Mouse (Mus musculus) limb, embryonic 14.5 days (tissue): ENCODE measurements around the gene Frmpd1. TPM values are rescaled to one million over a fixed set of nuclear protein-coding genes. Genes with fewer than 3 reads are reported as not detected.

Experiments used
- ATAC-seq: fragments of 200-750 bp; cut with Nextera tagmentation; 2 replicates; pipeline ENCODE4 v1.8.0; 2017; ENCODE audit warnings: low read depth, moderate number of reproducible peaks, moderate TSS enrichment; ENCODE audit not compliant: low FRiP score
- DNase-seq: peaks from one replicate; pipeline ENCODE4 v3.0.0-alpha.2; 2015; ENCODE audit warnings: low spot score
- H3K27ac ChIP-seq: fragments of 300-500 bp; sonication (generic); replicated peaks from 2 replicates; pipeline ENCODE4 v1.5.1; 2014; ENCODE audit warnings: low read depth, mild to moderate bottlenecking, low read length, moderate library complexity, mixed read lengths
- H3K27me3 ChIP-seq: fragments of 300-500 bp; sonication (generic); 2 replicates; pipeline ENCODE4 v1.6.1; 2014; ENCODE audit warnings: low read length, mixed read lengths; ENCODE audit not compliant: control insufficient read depth, insufficient read depth
- H3K36me3 ChIP-seq: fragments of 300-500 bp; sonication (generic); 2 replicates; pipeline ENCODE4 v1.6.1; 2014; ENCODE audit warnings: mild to moderate bottlenecking, low read length, moderate library complexity, mixed read lengths; ENCODE audit not compliant: control insufficient read depth, insufficient read depth
- H3K4me1 ChIP-seq: fragments of 300-500 bp; sonication (generic); 2 replicates; pipeline ENCODE4 v1.6.1; 2014; ENCODE audit warnings: antibody characterized with exemption, low read length, mixed read lengths; ENCODE audit not compliant: control insufficient read depth, insufficient read depth
- H3K4me2 ChIP-seq: fragments of 300-500 bp; sonication (generic); replicated peaks from 2 replicates; pipeline ENCODE4 v1.6.1; 2014; ENCODE audit warnings: low read depth, mild to moderate bottlenecking, low read length, moderate library complexity; ENCODE audit not compliant: severe bottlenecking
- H3K4me3 ChIP-seq: fragments of 300-500 bp; sonication (generic); replicated peaks from 2 replicates; pipeline ENCODE4 v1.5.1; 2014; ENCODE audit warnings: low read length
- H3K9ac ChIP-seq: fragments of 300-500 bp; sonication (generic); 2 replicates; pipeline ENCODE4 v1.6.1; 2014; ENCODE audit warnings: mild to moderate bottlenecking, low read depth, low read length, moderate library complexity; ENCODE audit not compliant: severe bottlenecking
- H3K9me3 ChIP-seq: fragments of 300-500 bp; sonication (generic); 2 replicates; pipeline ENCODE4 v1.6.1; 2016; ENCODE audit warnings: low read length; ENCODE audit not compliant: control insufficient read depth
- POLR2A ChIP-seq: fragments of 200-500 bp; IDR thresholded peaks from 2 replicates; pipeline ENCODE4 v1.8.0; 2012; ENCODE audit warnings: inconsistent platforms, mild to moderate bottlenecking, moderate library complexity, borderline replicate concordance; ENCODE audit not compliant: insufficient read depth, insufficient read length; ENCODE audit errors: extremely low read depth
- WGBS: fragments of 180-500 bp; shearing (Covaris S2); extraction: QIAGEN DNeasy Blood & Tissue Kit; methylation state at CpG from one replicate; pipeline ENCODE4 v1.1.7; 2014; 5-methylcytosine and 5-hydroxymethylcytosine counted together
- polyA plus RNA-seq, 2 experiments: library from polyadenylated mRNA; depleted of rRNA in 1 of 2; stranded (reverse) in 1 of 2; unstranded in 1 of 2; fragments of >200 nt; fragmentation: Nextera tagmentation in 1 of 2; extraction: Ambion mirVana in 1 of 2; gene quantifications; 2 replicates each; pipeline versions ENCODE4 v1.2.1 to v1.2.3; 2012 to 2014

The Frmpd1 gene
- polyA plus RNA-seq, 2 experiments: 5.0 TPM

DNA sequence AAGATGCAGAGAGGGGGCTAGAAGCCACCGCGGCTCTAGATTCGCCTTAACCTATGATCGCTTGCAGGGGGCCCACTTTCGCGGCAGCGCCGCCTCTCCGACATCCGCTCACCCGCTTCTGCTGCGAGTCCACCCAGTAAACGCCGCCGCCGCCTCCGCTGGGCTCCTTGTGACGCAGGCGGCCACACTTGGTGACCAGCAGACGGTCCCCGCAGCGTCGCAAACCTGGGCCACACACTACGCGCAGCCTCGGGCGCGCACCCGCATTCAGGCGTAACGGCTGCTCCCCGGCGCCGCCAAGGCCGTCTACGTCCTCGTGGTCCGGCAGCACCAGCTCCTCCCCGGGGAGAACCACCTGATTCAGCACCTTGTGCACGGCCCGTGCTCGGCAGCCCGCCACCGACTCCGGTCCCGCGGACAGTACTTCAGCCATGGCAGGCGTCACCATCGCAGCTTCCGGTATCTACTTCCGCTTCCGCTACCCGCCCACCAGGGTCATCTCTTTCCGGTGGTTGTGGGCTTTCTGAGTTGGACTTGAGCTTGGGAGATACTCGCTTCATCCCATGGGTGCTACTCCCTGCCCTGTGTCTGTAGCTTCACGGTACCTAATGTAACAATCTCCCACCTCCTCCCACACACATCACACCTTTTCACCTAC is 135.6 kb downstream of the Frmpd1 start:
- ATAC-seq (peak; percentile 90), DNase-seq (peak; percentile 82)
- under 1% methylated on average over 51 of the region's 56 CpGs for WGBS
- Histone ChIP-seq H3K9me3 (no peaks in the 10 kb centered on the region), H3K4me3 (peak overlapping the region; percentile 99), H3K36me3 (peaks cover 30% of the 10 kb centered on the region), H3K4me1 (peaks cover 10% of the 10 kb centered on the region), H3K9ac (peak overlapping the region; percentile 89), H3K27ac (peak overlapping the region; percentile 72), H3K27me3 (no peaks in the 10 kb centered on the region; the same call in 1 of the 2 replicates), H3K4me2 (peak overlapping the region; percentile 67)
- peak; percentile 35; the same call in 1 of the 2 replicates for TF ChIP-seq POLR2A

DNA sequence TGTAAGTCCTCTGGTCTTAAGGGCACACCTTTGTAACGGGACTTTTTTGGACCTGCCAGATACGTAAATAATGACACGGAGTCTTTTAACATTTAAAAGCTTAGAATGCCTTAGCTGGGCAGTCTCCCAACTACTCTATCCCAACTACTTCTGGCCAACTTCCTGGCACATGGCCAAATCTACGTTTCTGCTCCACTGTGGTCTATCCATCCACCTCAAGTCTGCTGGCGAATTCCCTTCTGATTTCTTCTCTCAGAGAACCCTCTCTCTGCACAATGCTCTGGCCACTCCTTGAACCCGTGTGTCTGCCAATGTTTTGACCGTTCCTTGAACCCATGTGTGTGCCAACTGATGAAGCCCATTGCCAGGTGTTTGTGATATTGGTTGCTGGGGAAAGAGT is 146.5 kb downstream of the Frmpd1 start:
- no peaks in the 10 kb centered on the region for H3K36me3 ChIP-seq
- H3K4me3 ChIP-seq: no peak overlapping the region
- no peaks in the 10 kb centered on the region for H3K4me1 ChIP-seq
- WGBS: 61% methylated on average over 7 of the region's 7 CpGs
- no peak overlapping the region for H3K9ac ChIP-seq
- no peak overlapping the region for H3K4me2 ChIP-seq
- no peak overlapping the region for H3K27ac ChIP-seq
- ATAC-seq (no peak), DNase-seq (peak; percentile 10)
- no peak for TF ChIP-seq POLR2A
- H3K27me3 ChIP-seq: no peaks in the 10 kb centered on the region
- no peaks in the 10 kb centered on the region for H3K9me3 ChIP-seq

DNA sequence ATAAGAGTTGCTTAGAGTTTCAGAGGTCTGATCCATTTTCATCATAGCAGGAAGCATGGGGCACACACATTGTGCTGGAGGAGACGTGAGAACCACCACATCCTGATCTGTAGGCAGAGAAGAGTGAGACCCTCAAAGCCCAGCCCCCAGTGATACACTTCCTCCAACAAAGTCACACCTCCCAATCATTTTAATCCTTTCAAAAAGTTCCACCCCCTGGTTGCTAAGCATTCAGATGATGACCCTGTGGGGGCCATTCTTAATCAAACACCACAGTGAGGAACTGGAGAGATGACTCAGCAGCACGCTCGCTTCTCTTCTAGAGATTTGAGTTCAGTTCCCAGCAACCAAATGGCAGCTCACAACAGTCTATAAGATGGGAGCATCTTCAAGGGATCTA is 147.8 kb downstream of the Frmpd1 start:
- H3K9ac ChIP-seq: no peak overlapping the region
- no peaks in the 10 kb centered on the region for H3K4me1 ChIP-seq
- DNase-seq (no peak), ATAC-seq (no peak)
- no peak overlapping the region for H3K27ac ChIP-seq
- WGBS: 71% methylated on average over 3 of the region's 3 CpGs
- no peak for TF ChIP-seq POLR2A
- H3K36me3 ChIP-seq: no peaks in the 10 kb centered on the region
- H3K4me2 ChIP-seq: no peak overlapping the region
- H3K9me3 ChIP-seq: no peaks in the 10 kb centered on the region
- no peaks in the 10 kb centered on the region for H3K27me3 ChIP-seq
- H3K4me3 ChIP-seq: no peak overlapping the region

Other genes with a start within 250 kb of the Frmpd1 start
- 42.1 and 48.0 TPM in 2 replicates for gene Grhpr, start 203.5 kb upstream of the Frmpd1 start, polyA plus RNA-seq (2012; rRNA removed)
- gene Grhpr, start 203.5 kb upstream of the Frmpd1 start, polyA plus RNA-seq (2014; fragmentation: Nextera tagmentation; extraction: Ambion mirVana): 49.3 and 51.2 TPM in 2 replicates
- gene Zbtb5, start 172.5 kb upstream of the Frmpd1 start, polyA plus RNA-seq (2012; rRNA removed): 16.0 and 21.2 TPM in 2 replicates
- 27.4 and 29.3 TPM in 2 replicates for gene Zbtb5, start 172.5 kb upstream of the Frmpd1 start, polyA plus RNA-seq (2014; fragmentation: Nextera tagmentation; extraction: Ambion mirVana)
- 19.3 and 22.2 TPM in 2 replicates for gene Polr1e, start 166.3 kb upstream of the Frmpd1 start, polyA plus RNA-seq (2012; rRNA removed)
- gene Polr1e, start 166.3 kb upstream of the Frmpd1 start, polyA plus RNA-seq (2014; fragmentation: Nextera tagmentation; extraction: Ambion mirVana): 36.5 and 38.8 TPM in 2 replicates
- gene Fbxo10, start 100.3 kb upstream of the Frmpd1 start, polyA plus RNA-seq (2012; rRNA removed): 28.9 and 34.0 TPM in 2 replicates
- gene Fbxo10, start 100.3 kb upstream of the Frmpd1 start, polyA plus RNA-seq (2014; fragmentation: Nextera tagmentation; extraction: Ambion mirVana): 15.0 and 16.4 TPM in 2 replicates
- 152 and 176 TPM in 2 replicates for gene Tomm5, start 76.8 kb upstream of the Frmpd1 start, polyA plus RNA-seq (2012; rRNA removed)
- gene Tomm5, start 76.8 kb upstream of the Frmpd1 start, polyA plus RNA-seq (2014; fragmentation: Nextera tagmentation; extraction: Ambion mirVana): 227 and 255 TPM in 2 replicates
- 7.1 and 10.1 TPM in 2 replicates for gene Trmt10b, start 112.3 kb downstream of the Frmpd1 start, polyA plus RNA-seq (2012; rRNA removed)
- gene Trmt10b, start 112.3 kb downstream of the Frmpd1 start, polyA plus RNA-seq (2014; fragmentation: Nextera tagmentation; extraction: Ambion mirVana): 16.2 and 18.5 TPM in 2 replicates
- gene Dcaf10, start 157.2 kb downstream of the Frmpd1 start, polyA plus RNA-seq (2012; rRNA removed): 17.6 and 20.5 TPM in 2 replicates
- 18.4 and 19.0 TPM in 2 replicates for gene Dcaf10, start 157.2 kb downstream of the Frmpd1 start, polyA plus RNA-seq (2014; fragmentation: Nextera tagmentation; extraction: Ambion mirVana)
- gene Exosc3, start 157.9 kb downstream of the Frmpd1 start, polyA plus RNA-seq (2012; rRNA removed): 47.7 and 50.4 TPM in 2 replicates
- 66.1 and 66.6 TPM in 2 replicates for gene Exosc3, start 157.9 kb downstream of the Frmpd1 start, polyA plus RNA-seq (2014; fragmentation: Nextera tagmentation; extraction: Ambion mirVana)
- gene Slc25a51, start 223.9 kb downstream of the Frmpd1 start, polyA plus RNA-seq (2012; rRNA removed): 85.5 and 122 TPM in 2 replicates
- 41.5 and 45.1 TPM in 2 replicates for gene Slc25a51, start 223.9 kb downstream of the Frmpd1 start, polyA plus RNA-seq (2014; fragmentation: Nextera tagmentation; extraction: Ambion mirVana)